Mouse (Mus musculus) neural tube, embryonic 13.5 days (tissue): Measurements from ENCODE around the gene Meis1. TPM values are rescaled to one million over a fixed set of nuclear protein-coding genes. Genes with fewer than 3 reads are reported as not detected.

ENCODE experiments used
- ATAC-seq: fragments of 200-750 bp; cut with Nextera tagmentation; 2 replicates; pipeline ENCODE4 v1.8.0; 2017; ENCODE audit warnings: low read depth, mild to moderate bottlenecking, moderate TSS enrichment, moderate library complexity
- H3K27ac ChIP-seq: fragments of 300-500 bp; sonication (generic); replicated peaks from 2 replicates; pipeline ENCODE4 v1.5.1; 2015; ENCODE audit warnings: moderate library complexity, mild to moderate bottlenecking, inconsistent platforms
- H3K27me3 ChIP-seq: fragments of 300-500 bp; sonication (generic); 2 replicates; pipeline ENCODE4 v1.6.1; 2015; ENCODE audit warnings: mild to moderate bottlenecking, inconsistent platforms
- H3K36me3 ChIP-seq: fragments of 300-500 bp; sonication (generic); 2 replicates; pipeline ENCODE4 v1.6.1; 2015; ENCODE audit warnings: mild to moderate bottlenecking, inconsistent platforms
- H3K4me1 ChIP-seq: fragments of 300-500 bp; sonication (generic); replicated peaks from 2 replicates; pipeline ENCODE4 v1.6.1; 2015; ENCODE audit warnings: inconsistent platforms
- H3K4me2 ChIP-seq: fragments of 300-500 bp; sonication (generic); 2 replicates; pipeline ENCODE4 v1.6.1; 2015; ENCODE audit warnings: inconsistent platforms, mild to moderate bottlenecking, moderate library complexity
- H3K4me3 ChIP-seq: fragments of 300-500 bp; sonication (generic); 2 replicates; pipeline ENCODE4 v1.5.1; 2015; ENCODE audit warnings: mild to moderate bottlenecking, inconsistent platforms
- H3K9ac ChIP-seq: fragments of 300-500 bp; sonication (generic); 2 replicates; pipeline ENCODE4 v1.6.1; 2015; ENCODE audit warnings: moderate library complexity, mild to moderate bottlenecking, inconsistent platforms
- H3K9me3 ChIP-seq: fragments of 300-500 bp; sonication (generic); 2 replicates; pipeline ENCODE4 v1.6.1; 2016; ENCODE audit warnings: inconsistent platforms
- WGBS: fragments of 180-500 bp; shearing (Covaris S2); methylation state at CpG from one replicate; pipeline ENCODE4 v1.1.7; 2015; 5-methylcytosine and 5-hydroxymethylcytosine counted together
- polyA plus RNA-seq: library from polyadenylated mRNA; unstranded; fragments of >200 nt; fragmentation: Nextera tagmentation; extraction: Ambion mirVana; gene quantifications from 2 replicates; pipeline ENCODE4 v1.2.1, GENCODE M21; 2015

Gene Meis1
- polyA plus RNA-seq, 1 experiment from 2014 or later: 159 TPM

- 6% methylated on average over 9 of the region's 9 CpGs for WGBS
- Histone ChIP-seq H3K4me1 (peaks cover 72% of the 10 kb centered on the region), H3K9me3 (no peaks in the 10 kb centered on the region), H3K4me3 (no peak overlapping the region), H3K36me3 (peaks cover 11% of the 10 kb centered on the region; the same call in 1 of the 2 replicates), H3K4me2 (peak overlapping the region; percentile 30), H3K27me3 (no peaks in the 10 kb centered on the region), H3K27ac (peak overlapping the region; percentile 86), H3K9ac (peak overlapping the region; percentile 1; the same call in 1 of the 2 replicates)
- ATAC-seq: peak; percentile 15; the same call in 1 of the 2 replicates
Observed at GRCm38 (mm10) chr11:18885729-18886325, 133.0 kb downstream of the Meis1 start.

GRCm38 (mm10) chr11:18885036-18885728 is 133.6 kb downstream of the Meis1 start:
- Histone ChIP-seq H3K36me3 (peaks cover 11% of the 10 kb centered on the region; the same call in 1 of the 2 replicates), H3K9me3 (no peaks in the 10 kb centered on the region), H3K9ac (peak overlapping the region; percentile 1; the same call in 1 of the 2 replicates), H3K4me1 (peaks cover 76% of the 10 kb centered on the region), H3K4me2 (peak overlapping the region; percentile 30), H3K27me3 (no peaks in the 10 kb centered on the region), H3K27ac (peak overlapping the region; percentile 86), H3K4me3 (no peak overlapping the region)
- peak; percentile 28; the same call in 1 of the 2 replicates for ATAC-seq
- WGBS: 7% methylated on average over 6 of the region's 6 CpGs

DNA sequence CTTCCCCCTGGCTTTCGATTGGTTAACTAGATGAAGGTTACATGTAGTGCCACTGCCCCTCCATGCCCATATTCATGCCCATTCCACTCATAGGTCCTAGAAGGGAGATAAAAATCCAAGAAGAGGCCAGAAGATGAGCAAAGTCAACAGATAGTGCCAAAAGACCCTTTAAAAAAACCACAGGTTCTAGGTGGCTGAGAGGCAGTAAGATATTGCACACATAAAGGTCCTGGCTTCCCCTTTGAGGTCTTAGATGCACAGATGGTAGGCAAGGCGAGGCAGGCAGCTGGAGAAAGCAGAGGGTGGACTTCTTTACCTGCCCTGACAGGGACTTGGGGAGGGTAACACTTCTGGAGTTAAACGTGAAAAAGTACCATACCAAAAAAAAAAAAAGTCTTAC is 134.8 kb downstream of the Meis1 start:
- H3K9me3 ChIP-seq: no peaks in the 10 kb centered on the region
- no peak for ATAC-seq
- H3K9ac ChIP-seq: peak overlapping the region; percentile 41
- 20% methylated on average over 3 of the region's 3 CpGs for WGBS
- peak overlapping the region; percentile 86 for H3K27ac ChIP-seq
- peaks cover 11% of the 10 kb centered on the region; the same call in 1 of the 2 replicates for H3K36me3 ChIP-seq
- H3K4me1 ChIP-seq: peaks cover 81% of the 10 kb centered on the region
- H3K27me3 ChIP-seq: no peaks in the 10 kb centered on the region
- no peak overlapping the region for H3K4me3 ChIP-seq
- H3K4me2 ChIP-seq: peak overlapping the region; percentile 2

- peak; percentile 86 for ATAC-seq
- H3K27ac ChIP-seq: peak overlapping the region; percentile 86
- peaks cover 82% of the 10 kb centered on the region for H3K4me1 ChIP-seq
- H3K4me3 ChIP-seq: no peak overlapping the region
- H3K4me2 ChIP-seq: peak overlapping the region; percentile 2
- 9% methylated on average over 2 of the region's 2 CpGs for WGBS
- peaks cover 11% of the 10 kb centered on the region; the same call in 1 of the 2 replicates for H3K36me3 ChIP-seq
- no peaks in the 10 kb centered on the region for H3K9me3 ChIP-seq
- peak overlapping the region; percentile 41 for H3K9ac ChIP-seq
- no peaks in the 10 kb centered on the region for H3K27me3 ChIP-seq
Observed at GRCm38 (mm10) chr11:18883507-18883881, 135.3 kb downstream of the Meis1 start.

- H3K36me3 ChIP-seq: peaks cover 11% of the 10 kb centered on the region; the same call in 1 of the 2 replicates
- H3K9ac ChIP-seq: no peak overlapping the region
- peaks cover 87% of the 10 kb centered on the region for H3K4me1 ChIP-seq
- no peak overlapping the region for H3K4me3 ChIP-seq
- 21% methylated on average over 3 of the region's 3 CpGs for WGBS
- no peaks in the 10 kb centered on the region for H3K27me3 ChIP-seq
- H3K9me3 ChIP-seq: no peaks in the 10 kb centered on the region
- peak overlapping the region; percentile 86 for H3K27ac ChIP-seq
- no peak for ATAC-seq
- no peak overlapping the region for H3K4me2 ChIP-seq
Observed at GRCm38 (mm10) chr11:18882747-18883506, 135.9 kb downstream of the Meis1 start.

DNA sequence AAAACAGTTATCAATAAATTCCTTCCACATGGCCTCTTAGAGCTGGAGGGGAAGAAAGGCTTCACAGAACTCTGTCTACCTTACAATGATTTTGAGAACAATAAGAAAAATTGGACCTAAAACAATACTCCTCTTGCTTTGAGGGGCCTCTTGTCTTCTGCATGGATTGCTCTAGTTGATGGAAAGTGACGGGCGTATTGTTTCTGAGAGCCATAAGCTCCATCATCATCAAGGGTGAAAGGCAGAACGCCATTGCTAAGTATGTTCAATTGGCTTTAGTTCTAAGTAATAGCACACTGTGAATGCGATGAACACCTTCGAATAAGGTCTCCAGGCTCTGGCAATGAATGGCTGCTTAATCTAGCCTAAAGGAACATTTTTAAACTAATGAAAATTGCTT is 136.5 kb downstream of the Meis1 start:
- H3K4me3 ChIP-seq: no peak overlapping the region
- H3K9ac ChIP-seq: no peak overlapping the region
- H3K27me3 ChIP-seq: no peaks in the 10 kb centered on the region
- peak overlapping the region; percentile 57 for H3K27ac ChIP-seq
- no peaks in the 10 kb centered on the region for H3K9me3 ChIP-seq
- H3K36me3 ChIP-seq: peaks cover 11% of the 10 kb centered on the region; the same call in 1 of the 2 replicates
- 24% methylated on average over 5 of the region's 5 CpGs for WGBS
- no peak overlapping the region for H3K4me2 ChIP-seq
- H3K4me1 ChIP-seq: peaks cover 89% of the 10 kb centered on the region
- ATAC-seq: no peak

DNA sequence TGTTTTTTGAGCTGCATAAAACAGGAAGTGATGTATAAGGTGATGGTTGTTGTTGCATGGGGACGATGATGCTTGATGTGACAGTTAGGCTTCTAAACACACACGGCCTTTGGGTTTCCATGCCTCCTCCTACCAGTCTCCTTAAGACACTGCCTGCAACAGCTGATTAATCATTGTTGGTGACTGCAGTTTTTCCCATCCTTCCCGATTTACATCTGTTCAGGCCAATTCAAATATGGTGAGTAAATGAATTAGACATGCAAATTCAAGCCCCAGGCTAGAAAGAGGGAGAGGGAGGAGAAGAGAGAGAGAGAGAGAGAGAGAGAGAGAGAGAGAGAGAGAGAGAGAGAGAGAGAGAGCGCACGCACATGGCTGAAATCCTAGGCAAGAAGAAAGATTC is 138.0 kb downstream of the Meis1 start:
- WGBS: 26% methylated on average over 5 of the region's 5 CpGs
- Histone ChIP-seq H3K36me3 (peaks cover 11% of the 10 kb centered on the region; the same call in 1 of the 2 replicates), H3K9me3 (no peaks in the 10 kb centered on the region), H3K27me3 (no peaks in the 10 kb centered on the region), H3K4me2 (no peak overlapping the region), H3K27ac (peak overlapping the region; percentile 46), H3K4me3 (no peak overlapping the region), H3K4me1 (peaks cover 94% of the 10 kb centered on the region), H3K9ac (no peak overlapping the region; the same call in 1 of the 2 replicates)
- ATAC-seq: no peak

GRCm38 (mm10) chr11:18879456-18879818 is 139.3 kb downstream of the Meis1 start:
- Histone ChIP-seq H3K27me3 (no peaks in the 10 kb centered on the region), H3K36me3 (peaks cover 11% of the 10 kb centered on the region; the same call in 1 of the 2 replicates), H3K4me1 (peaks cover 94% of the 10 kb centered on the region), H3K27ac (peak overlapping the region; percentile 96), H3K4me3 (no peak overlapping the region), H3K4me2 (peak overlapping the region; percentile 89), H3K9me3 (no peaks in the 10 kb centered on the region), H3K9ac (peak overlapping the region; percentile 67; the same call in 1 of the 2 replicates)
- ATAC-seq: no peak
- WGBS: 0% methylated on average over 1 of the region's 1 CpGs

GRCm38 (mm10) chr11:18878748-18879455 is 139.9 kb downstream of the Meis1 start:
- Histone ChIP-seq H3K9me3 (no peaks in the 10 kb centered on the region), H3K9ac (peak overlapping the region; percentile 67), H3K4me1 (peaks cover 94% of the 10 kb centered on the region), H3K27ac (peak overlapping the region; percentile 96), H3K4me2 (peak overlapping the region; percentile 89), H3K27me3 (no peaks in the 10 kb centered on the region), H3K36me3 (peaks cover 7% of the 10 kb centered on the region; the same call in 1 of the 2 replicates), H3K4me3 (peak overlapping the region; percentile 42)
- 2% methylated on average over 13 of the region's 13 CpGs for WGBS
- 0 out of 2 replicates have a peak, but pooled peaks have one; percentile 8 for ATAC-seq

DNA sequence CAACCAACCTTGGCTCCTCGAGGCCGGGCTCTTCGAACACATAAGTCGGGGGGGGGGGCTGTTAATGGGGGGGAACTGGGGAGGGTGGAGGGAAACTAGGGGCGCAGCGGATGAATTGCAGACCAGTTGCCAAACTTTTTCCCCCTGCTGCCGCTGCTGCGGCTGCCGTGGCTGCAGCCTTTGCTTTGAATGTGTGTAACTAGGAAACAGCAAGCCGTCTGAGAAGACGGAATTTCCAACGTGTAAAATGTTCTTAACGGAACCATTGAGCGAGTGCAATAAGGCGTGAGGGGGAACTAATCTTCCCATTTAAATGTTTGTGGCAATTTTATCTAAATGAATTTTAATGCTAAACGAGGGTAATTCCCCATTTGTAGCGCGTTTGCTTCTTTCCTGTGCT is 140.8 kb downstream of the Meis1 start:
- 1% methylated on average over 18 of the region's 18 CpGs for WGBS
- Histone ChIP-seq H3K27ac (peak overlapping the region; percentile 96), H3K4me3 (peak overlapping the region; percentile 42), H3K4me1 (peaks cover 87% of the 10 kb centered on the region), H3K4me2 (peak overlapping the region; percentile 89), H3K27me3 (no peaks in the 10 kb centered on the region), H3K9me3 (no peaks in the 10 kb centered on the region), H3K9ac (peak overlapping the region; percentile 67), H3K36me3 (peaks cover 6% of the 10 kb centered on the region; the same call in 1 of the 2 replicates)
- peak; percentile 54 for ATAC-seq

GRCm38 (mm10) chr11:18877626-18878011 is 141.2 kb downstream of the Meis1 start:
- H3K4me2 ChIP-seq: peak overlapping the region; percentile 89
- H3K36me3 ChIP-seq: peaks cover 6% of the 10 kb centered on the region; the same call in 1 of the 2 replicates
- H3K27ac ChIP-seq: peak overlapping the region; percentile 96
- H3K9me3 ChIP-seq: no peaks in the 10 kb centered on the region
- under 1% methylated on average over 25 of the region's 27 CpGs for WGBS
- peak overlapping the region; percentile 67 for H3K9ac ChIP-seq
- H3K4me1 ChIP-seq: peaks cover 83% of the 10 kb centered on the region
- H3K4me3 ChIP-seq: peak overlapping the region; percentile 42
- no peaks in the 10 kb centered on the region for H3K27me3 ChIP-seq
- ATAC-seq: peak; percentile 80
